Mouse (Mus musculus) small intestine, adult 2 months (tissue): ENCODE data around the gene Hoxb8.

Source experiments
- CTCF ChIP-seq: fragments of 200-500 bp; IDR thresholded peaks from 2 replicates; pipeline ENCODE4 v1.5.1; 2012; ENCODE audit warnings: low read depth, mild to moderate bottlenecking, control low read depth, inconsistent platforms, low read length, moderate library complexity, mixed read lengths; ENCODE audit not compliant: insufficient replicate concordance, insufficient read length; ENCODE audit errors: extremely low read depth
- POLR2A ChIP-seq: fragments of 200-500 bp; IDR thresholded peaks from 2 replicates; pipeline ENCODE4 v1.6.1; 2012; ENCODE audit warnings: low read depth, mild to moderate bottlenecking, control low read depth, inconsistent platforms, low read length, moderate library complexity

- TF ChIP-seq CTCF: no peak
- no peak for TF ChIP-seq POLR2A
These were observed 40.1 kb downstream of the Hoxb8 start for GRCm38 (mm10) chr11:96321846-96322245.
